Mouse (Mus musculus) Patski (cell line): Measurements from ENCODE around the gene Anks4b. TPM values are rescaled to one million over a fixed set of nuclear protein-coding genes. Genes with fewer than 3 reads are reported as not detected.

Source experiments
- ATAC-seq: fragments of 100-300 bp; one replicate; pipeline ENCODE4 v1.8.0; 2021
- CTCF ChIA-PET: fragments of 350-600 bp; sonication (Branson Sonifier 250); formaldehyde crosslinking; loops from one replicate; lab custom pipeline; 2022; ENCODE audit warnings: inconsistent platforms; lab: Charles Lee
- POLR2A ChIA-PET: fragments of 350-600 bp; sonication (Branson Sonifier 250); formaldehyde crosslinking; loops from one replicate; lab custom pipeline; 2022; ENCODE audit warnings: antibody characterized with exemption, inconsistent platforms; lab: Charles Lee
- DNase-seq: peaks from one replicate; pipeline ENCODE4 v3.0.0-alpha.2; 2011; ENCODE audit warnings: low read depth, low spot score
- H3K27me3 ChIP-seq: fragments of 371-371 bp; one replicate; pipeline ENCODE4 v1.5.1; 2021
- CTCF ChIP-seq: fragments of 100-300 bp; IDR thresholded peaks from one replicate; pipeline ENCODE4 v1.5.1; 2021
- in situ Hi-C: fragments of 300-500 bp; cut with MboI; formaldehyde crosslinking; loops from 3 replicates; pipeline ENCODE4 v1.11.1; 2018; ENCODE audit warnings: low pct_unique_long_range_greater_than_20kb, mixed read lengths
- polyA plus RNA-seq: library from polyadenylated mRNA; unstranded; gene quantifications from one replicate; pipeline ENCODE4 v1.2.3, GENCODE M21; 2021

Gene Anks4b
- polyA plus RNA-seq, 1 experiment from 2014 or later = not detected

GRCm38 (mm10) chr7:120189369-120190149 lies 15.9 kb downstream of the Anks4b start:
- DNase-seq (peak; percentile 17), ATAC-seq (no peak)
- POLR2A ChIA-PET = no interaction called here
- TF ChIP-seq CTCF = no peak
- CTCF ChIA-PET = no interaction called here
- in situ Hi-C loops = no loop called here
- no peaks in the 10 kb centered on the region for H3K27me3 ChIP-seq

GRCm38 (mm10) chr7:120190150-120190665 lies 16.6 kb downstream of the Anks4b start:
- ChIA-PET POLR2A (no interaction called here), CTCF (interaction anchor here (1.5 kb wide), 1 partner anchor 9 kb away, joined by 5 read pairs; no protein-coding TSS in a partner anchor)
- no peak for TF ChIP-seq CTCF
- H3K27me3 ChIP-seq = no peaks in the 10 kb centered on the region
- no peak for DNase-seq
- in situ Hi-C loops = no loop called here
- ATAC-seq = no peak

- H3K27me3 ChIP-seq = no peaks in the 10 kb centered on the region
- in situ Hi-C loops = no loop called here
- ChIA-PET CTCF (no interaction called here), POLR2A (no interaction called here)
- ATAC-seq (no peak), DNase-seq (no peak)
- TF ChIP-seq CTCF = no peak
Observed at GRCm38 (mm10) chr7:120192207-120192606, 18.5 kb downstream of the Anks4b start.

- CTCF ChIA-PET = no interaction called here
- POLR2A ChIA-PET = no interaction called here
- H3K27me3 ChIP-seq = no peaks in the 10 kb centered on the region
- no peak for TF ChIP-seq CTCF
- in situ Hi-C loops = no loop called here
- DNase-seq (no peak), ATAC-seq (no peak)
Observed at GRCm38 (mm10) chr7:120192816-120193215, 19.2 kb downstream of the Anks4b start.

GRCm38 (mm10) chr7:120195207-120195606 lies 21.5 kb downstream of the Anks4b start:
- POLR2A ChIA-PET = no interaction called here
- no peak for DNase-seq
- H3K27me3 ChIP-seq = no peaks in the 10 kb centered on the region
- ATAC-seq = no peak
- CTCF ChIA-PET = interaction anchor here (1.0 kb wide), 1 partner anchor 37 kb away, joined by 3 read pairs; no protein-coding TSS in a partner anchor
- in situ Hi-C loops = no loop called here
- TF ChIP-seq CTCF = no peak

GRCm38 (mm10) chr7:120201231-120201744 lies 27.6 kb downstream of the Anks4b start:
- in situ Hi-C loops = no loop called here
- no peaks in the 10 kb centered on the region for H3K27me3 ChIP-seq
- ATAC-seq (no peak), DNase-seq (no peak)
- POLR2A ChIA-PET = no interaction called here
- CTCF ChIA-PET = no interaction called here
- TF ChIP-seq CTCF = no peak

- ATAC-seq (no peak), DNase-seq (no peak)
- CTCF ChIA-PET = no interaction called here
- in situ Hi-C loops = no loop called here
- POLR2A ChIA-PET = no interaction called here
- TF ChIP-seq CTCF = no peak
- H3K27me3 ChIP-seq = no peaks in the 10 kb centered on the region
Observed at GRCm38 (mm10) chr7:120201771-120202170, 28.1 kb downstream of the Anks4b start, which contains the start of gene Crym. TSS of gene Crym (minus strand) at chr7:120202111.

GRCm38 (mm10) chr7:120203789-120204188 lies 30.1 kb downstream of the Anks4b start, which contains the start of gene Abca14:
TSS of gene Abca14 (plus strand) at chr7:120203961.
- ChIA-PET CTCF (no interaction called here), POLR2A (no interaction called here)
- no peak for ATAC-seq
- no peak for DNase-seq
- peak; percentile 34 for TF ChIP-seq CTCF
- in situ Hi-C loops = no loop called here
- H3K27me3 ChIP-seq = no peaks in the 10 kb centered on the region

GRCm38 (mm10) chr7:120205989-120206388 lies 32.3 kb downstream of the Anks4b start:
- no peaks in the 10 kb centered on the region for H3K27me3 ChIP-seq
- ChIA-PET POLR2A (no interaction called here), CTCF (no interaction called here)
- ATAC-seq (no peak), DNase-seq (no peak)
- in situ Hi-C loops = no loop called here
- no peak for TF ChIP-seq CTCF

- POLR2A ChIA-PET = no interaction called here
- CTCF ChIA-PET = no interaction called here
- in situ Hi-C loops = no loop called here
- ATAC-seq (no peak), DNase-seq (no peak)
- no peak for TF ChIP-seq CTCF
- H3K27me3 ChIP-seq = peaks cover 13% of the 10 kb centered on the region
Observed at GRCm38 (mm10) chr7:120228541-120228940, 54.9 kb downstream of the Anks4b start.

Other genes starting within 250 kb of the Anks4b start
- gene Dnah3, start 78.6 kb upstream of the Anks4b start, polyA plus RNA-seq = not detected
- 14.3 TPM for gene Tmem159, start 71.5 kb upstream of the Anks4b start, polyA plus RNA-seq
- not detected for gene Zp2, start 28.6 kb upstream of the Anks4b start, polyA plus RNA-seq
- gene Crym, start 28.3 kb downstream of the Anks4b start, polyA plus RNA-seq = not detected
- gene Abca14, start 30.1 kb downstream of the Anks4b start, polyA plus RNA-seq = not detected
- gene Abca15, start 154.8 kb downstream of the Anks4b start, polyA plus RNA-seq = not detected
- not detected for gene Abca16, start 235.8 kb downstream of the Anks4b start, polyA plus RNA-seq